Mouse (Mus musculus) right cerebral cortex, postnatal 14 days (tissue): Measurements from ENCODE around the gene Ctcfl.

Source experiments
- DNase-seq: peaks from one replicate; pipeline ENCODE4 v3.0.0; 2022

Ctcfl gene

DNA sequence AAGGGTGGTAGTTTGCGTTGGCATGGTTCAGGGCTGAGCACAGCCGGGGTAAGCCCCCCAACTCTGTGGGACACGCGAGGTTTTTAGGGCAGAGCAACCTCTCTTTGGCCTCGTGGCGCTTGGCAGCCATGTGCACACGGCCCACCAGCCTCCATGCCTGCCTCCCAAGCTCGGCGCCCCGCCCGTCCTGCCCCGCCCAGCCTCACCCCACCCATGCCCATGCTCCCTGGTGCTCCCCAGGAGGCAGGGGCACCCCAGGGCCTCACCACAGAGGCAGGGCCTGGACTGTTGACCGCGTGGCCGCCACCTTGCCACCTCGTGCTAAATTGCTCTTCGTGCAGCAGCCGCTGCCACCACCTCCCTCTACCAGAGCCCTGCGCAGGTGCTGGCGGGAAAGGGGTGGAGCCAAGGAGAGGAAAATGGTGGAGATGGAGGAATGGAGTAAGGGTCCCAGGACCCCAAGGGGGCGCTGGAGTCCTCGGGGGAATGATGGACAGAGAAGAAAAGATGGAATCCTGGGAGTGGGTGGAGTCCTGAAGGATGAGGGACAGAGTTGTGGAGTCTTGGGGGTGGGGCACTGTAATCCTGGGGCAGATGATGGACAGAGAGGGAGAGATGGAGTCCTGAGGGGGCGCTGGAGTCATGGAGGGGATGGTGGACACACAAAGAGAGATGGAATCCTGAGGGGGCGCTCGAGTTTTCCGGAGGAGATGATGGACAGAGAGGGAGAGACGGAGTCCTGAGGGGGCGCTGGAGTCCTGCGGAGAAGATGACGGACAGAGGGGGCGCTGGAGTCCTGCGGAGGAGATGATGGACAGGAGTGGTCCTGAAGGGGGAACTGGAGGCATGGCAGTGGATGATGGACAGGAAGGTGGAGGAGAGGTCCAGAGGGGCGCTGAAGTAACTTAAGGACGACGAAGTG lies at the start of gene Ctcfl:
Ctcfl (minus strand) TSS at position 503 of the 922 bp plus-strand sequence.
- DNase-seq: no peak

- DNase-seq: peak; percentile 5
Measured at GRCm38 (mm10) chr2:173168411-173168851, 49.1 kb upstream of the Ctcfl start.

DNA sequence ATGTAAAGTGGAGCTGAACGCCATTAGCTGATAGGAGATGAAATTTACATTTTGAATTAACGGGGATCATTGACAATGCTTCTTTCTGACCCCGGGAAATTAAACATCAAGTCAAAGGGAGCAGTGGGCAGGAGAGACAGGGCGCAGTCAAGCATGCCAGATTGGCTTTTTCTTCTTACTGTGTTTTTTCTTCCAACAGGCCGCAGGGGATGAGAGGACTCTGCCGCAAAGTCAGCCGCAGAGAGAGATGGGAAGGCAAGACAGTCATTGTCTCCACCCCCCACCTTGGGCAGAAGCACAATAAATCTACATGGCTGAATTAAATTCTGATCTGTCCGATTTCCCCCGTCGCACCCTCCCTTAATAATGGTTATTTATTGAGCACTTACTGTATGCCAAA lies 46.0 kb upstream of the Ctcfl start:
- no peak for DNase-seq

GRCm38 (mm10) chr2:173164946-173165345 lies 45.6 kb upstream of the Ctcfl start:
- no peak for DNase-seq

- DNase-seq: no peak
Measured at GRCm38 (mm10) chr2:173164358-173164757, 45.0 kb upstream of the Ctcfl start.

DNA sequence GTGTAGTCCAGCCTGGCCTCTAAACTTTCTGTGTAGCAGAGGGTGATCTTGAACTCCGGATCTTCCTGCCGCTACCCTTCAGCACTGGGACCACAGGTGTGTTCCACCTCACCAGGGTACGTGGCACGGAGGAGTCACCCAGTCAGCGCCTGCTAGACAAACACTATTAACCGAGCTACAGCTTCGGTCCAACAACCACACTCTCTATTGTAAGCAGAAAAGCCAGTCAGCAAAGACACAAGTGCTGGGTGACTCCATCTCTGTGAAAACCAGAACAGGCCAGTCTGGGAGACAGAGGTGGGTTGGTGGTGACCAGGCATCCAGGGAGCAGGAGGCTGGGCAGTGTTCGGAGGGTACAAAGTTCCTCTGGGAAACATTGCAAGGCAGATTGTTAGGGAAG lies 44.1 kb upstream of the Ctcfl start:
- no peak for DNase-seq

DNA sequence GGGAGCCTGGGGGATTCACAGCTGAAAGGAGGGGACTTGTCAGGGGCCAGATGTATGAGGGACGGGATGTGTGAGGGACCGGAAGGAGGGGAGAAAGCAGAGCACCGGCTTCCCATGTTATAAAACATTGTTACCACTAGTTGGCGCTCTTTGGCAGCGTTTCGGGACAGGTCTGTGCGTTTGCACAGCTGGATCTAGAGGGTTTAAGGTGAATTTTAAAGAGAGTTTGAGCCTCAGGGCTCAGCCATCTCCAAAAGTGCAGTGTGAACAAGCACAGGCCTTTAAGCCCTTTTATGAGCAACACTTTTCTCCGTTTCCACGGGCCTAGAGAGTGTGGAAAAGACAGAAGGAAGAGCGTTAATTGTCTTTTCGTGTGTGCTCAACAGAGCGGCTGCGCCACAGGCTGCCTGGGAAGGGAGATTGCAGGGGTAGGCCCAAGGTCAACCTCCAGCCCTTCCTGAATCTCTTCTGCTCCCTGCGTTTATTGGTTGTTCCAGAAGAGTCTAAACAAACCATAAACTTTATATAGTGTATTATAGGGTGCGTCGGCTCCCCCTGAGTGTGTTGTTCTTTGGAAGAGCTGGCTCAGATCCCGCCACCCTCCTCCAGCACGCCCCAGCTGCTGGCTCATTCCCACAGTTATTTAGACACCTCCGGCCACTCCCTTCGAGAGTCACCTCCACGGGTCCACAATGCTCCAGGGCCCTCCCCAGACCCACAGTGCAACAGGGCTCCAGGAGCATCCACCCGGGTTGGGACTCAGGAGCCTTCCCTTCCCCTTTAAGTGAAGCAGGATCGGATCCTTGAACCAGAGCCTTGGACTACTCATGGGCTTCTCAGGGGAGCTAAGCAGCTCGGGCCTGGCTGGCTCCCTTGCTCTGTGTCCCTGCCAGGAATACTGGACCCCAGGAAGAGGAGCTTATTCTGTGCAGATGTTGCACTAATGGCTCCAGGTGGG lies 40.3 kb upstream of the Ctcfl start:
- DNase-seq: no peak

GRCm38 (mm10) chr2:173158390-173159055 lies 39.2 kb upstream of the Ctcfl start:
- no peak for DNase-seq

GRCm38 (mm10) chr2:173157871-173158270 lies 38.5 kb upstream of the Ctcfl start:
- DNase-seq: no peak

DNA sequence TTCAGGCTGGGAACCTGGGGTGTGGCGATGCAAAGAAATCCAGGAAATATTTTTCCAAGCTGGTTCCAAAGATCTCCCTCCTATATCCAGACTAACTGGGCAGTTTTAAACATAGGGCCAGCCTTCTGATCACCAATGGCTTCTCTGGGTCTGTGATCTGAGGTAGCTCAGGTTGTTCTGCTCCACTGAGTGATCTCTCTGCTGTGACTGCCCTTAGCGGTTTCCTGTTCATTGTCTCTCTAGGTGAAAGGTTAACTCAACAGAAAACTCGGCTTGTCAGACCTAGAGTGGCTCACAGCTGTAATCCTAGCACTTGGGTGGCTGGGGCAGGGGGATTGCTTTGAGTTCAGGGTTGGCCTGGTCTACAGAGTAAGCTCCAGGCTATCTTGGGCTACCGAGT lies 38.1 kb upstream of the Ctcfl start:
- no peak for DNase-seq

- no peak for DNase-seq
Measured at GRCm38 (mm10) chr2:173156923-173157322, 37.6 kb upstream of the Ctcfl start.

- no peak for DNase-seq
Measured at GRCm38 (mm10) chr2:173155907-173156306, 36.6 kb upstream of the Ctcfl start.

DNA sequence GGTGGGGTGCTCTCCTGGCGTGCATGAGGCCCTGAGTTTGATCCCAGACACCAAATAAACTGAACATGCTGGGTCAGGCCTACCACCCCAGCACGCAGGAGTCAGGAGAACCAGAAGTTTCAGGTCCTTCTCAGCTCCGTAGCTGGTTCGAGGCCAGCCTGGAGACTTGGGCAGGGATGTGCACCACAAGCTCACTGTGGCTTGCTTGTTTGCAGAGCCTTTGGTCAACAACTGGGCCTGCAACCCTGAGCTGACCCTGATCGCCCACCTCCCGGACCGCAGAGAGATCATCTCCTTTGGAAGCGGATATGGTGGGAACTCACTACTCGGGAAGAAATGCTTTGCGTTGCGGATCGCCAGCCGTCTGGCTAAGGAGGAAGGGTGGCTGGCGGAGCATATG lies 35.6 kb upstream of the Ctcfl start:
- no peak for DNase-seq

DNA sequence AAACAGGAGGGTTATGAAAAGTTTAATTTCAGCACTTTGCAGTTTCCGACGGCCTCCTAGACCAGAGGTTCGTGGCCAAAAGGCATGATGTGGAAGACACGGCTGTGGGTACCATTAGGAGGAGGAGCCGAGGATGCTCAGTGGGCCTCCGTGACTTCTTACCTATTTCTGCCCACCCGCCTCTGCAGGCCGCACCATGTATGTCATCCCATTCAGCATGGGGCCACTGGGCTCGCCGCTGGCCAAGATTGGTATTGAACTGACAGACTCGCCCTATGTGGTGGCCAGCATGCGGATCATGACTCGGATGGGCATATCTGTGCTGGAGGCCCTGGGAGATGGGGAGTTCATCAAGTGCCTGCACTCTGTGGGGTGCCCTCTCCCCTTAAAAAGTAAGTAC lies 35.2 kb upstream of the Ctcfl start:
- no peak for DNase-seq

- DNase-seq: no peak
Measured at GRCm38 (mm10) chr2:173153266-173153665, 33.9 kb upstream of the Ctcfl start.

DNA sequence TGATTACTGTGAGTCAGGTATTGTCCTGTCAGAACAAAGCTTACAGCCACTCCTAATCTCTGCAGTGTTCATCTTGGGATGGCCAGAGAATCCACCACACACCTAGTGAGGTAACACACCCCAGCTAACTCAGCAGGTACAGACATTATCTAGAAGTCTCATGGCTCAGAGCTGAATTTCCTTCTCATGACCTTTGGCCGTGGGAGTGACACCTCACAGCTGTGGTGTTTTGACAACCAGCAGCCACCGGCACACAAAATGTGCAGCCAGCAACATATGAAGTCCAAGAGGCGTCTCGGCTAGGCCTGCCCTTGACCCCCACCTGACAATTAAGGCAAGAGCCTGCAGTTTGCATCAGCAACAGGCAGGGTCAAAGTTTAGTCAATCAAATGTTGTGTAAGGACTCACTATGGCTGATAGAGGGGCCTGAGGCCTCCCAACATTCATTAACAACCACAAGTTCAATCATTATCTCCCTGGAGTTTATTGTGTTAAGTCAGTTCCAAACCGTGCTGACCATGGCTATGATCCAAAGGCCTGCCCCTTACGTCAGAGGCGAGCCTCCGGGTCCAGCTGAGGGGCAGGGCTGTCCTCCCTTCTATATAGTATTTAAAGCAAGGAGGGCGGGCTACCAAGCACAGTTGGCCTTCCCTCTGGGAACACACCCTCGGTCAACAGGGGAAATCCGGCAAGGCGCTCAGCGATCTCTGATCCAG lies 33.3 kb upstream of the Ctcfl start, which contains the start of gene Pck1:
Pck1 (plus strand) TSS at position 613 of the 716 bp plus-strand sequence.
- DNase-seq: no peak

DNA sequence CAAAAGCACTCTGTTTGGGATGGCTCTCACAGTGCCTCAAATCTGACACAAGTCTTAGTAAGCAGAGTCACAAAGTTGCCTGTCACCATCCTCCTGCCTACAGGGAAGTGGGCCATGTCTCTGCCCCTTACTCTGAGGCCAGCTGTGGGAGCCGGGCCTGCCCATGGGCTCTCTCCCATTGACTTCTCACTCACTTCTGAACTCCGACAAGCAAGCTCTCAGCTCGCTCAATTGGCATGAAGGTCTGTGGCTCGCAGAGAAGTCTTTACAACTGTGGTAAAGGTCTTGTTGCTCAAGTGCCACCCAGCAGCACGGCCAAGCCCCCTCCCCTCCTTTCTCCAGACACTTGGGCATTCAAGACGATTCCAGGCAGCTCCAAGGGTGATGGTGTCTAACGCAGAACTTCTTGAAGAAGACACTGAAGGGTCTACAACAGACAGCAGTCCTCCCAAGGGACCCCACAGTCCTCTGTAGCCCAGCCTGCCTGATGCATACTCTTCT lies 32.5 kb upstream of the Ctcfl start:
- no peak for DNase-seq

GRCm38 (mm10) chr2:173151352-173151751 lies 32.0 kb upstream of the Ctcfl start:
- no peak for DNase-seq

DNA sequence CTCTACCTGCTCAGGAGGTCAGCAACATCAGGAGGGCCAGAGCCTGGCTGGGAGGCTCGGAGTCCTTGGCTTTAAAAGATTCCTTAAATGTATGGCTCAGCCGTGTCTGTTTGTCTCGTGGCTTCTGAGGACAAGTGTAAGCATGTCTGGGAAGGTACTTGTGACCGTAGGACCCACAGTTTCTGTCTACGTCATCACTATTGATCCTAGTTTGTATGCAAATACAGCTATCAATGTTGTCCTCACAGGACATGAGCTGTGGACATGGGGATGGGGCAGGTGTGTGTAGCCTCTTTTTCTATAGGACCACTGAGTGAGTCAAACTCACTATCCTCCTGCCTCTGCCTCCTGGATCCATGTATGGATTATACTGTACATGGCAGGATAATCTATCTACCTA lies 28.7 kb upstream of the Ctcfl start:
- DNase-seq: no peak

DNA sequence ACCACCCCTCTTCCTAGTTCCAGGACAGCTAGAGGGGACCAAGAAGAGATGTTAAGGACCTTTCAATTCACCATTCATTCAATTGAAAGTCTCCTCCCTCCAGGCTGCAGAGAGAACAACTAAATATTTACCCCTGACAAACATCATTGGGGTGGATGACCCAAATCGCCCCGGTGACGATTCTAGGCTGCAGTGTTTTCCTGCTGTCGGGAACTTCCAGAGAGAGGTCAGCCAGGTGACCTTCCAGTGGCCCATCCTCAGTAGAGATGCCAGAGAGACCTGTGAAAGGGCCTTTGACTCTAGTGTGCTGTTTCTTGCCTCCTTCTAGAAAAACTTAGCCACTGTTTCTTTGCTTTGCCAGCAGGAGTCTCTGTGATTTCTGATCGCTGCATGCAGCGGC lies 27.4 kb upstream of the Ctcfl start:
- DNase-seq: no peak

DNA sequence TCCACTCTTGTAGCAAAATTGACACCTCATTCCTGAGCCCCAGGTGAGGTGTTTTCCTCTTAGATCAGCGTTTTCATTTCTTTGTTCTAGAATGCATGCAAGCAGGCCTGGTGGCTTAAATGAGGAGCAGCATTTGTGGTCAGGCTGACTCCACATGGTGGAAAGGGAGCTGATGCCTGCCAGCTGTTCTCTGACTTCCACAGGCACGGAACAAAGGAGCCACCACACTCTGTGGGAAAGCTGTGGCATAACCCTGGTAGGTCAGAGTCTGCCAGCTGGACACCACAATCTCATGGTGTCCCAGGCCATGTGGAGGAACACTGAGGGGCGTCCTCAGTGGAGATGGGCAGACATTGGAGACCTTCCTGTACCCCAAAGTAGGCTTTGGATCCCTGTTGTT lies 26.5 kb upstream of the Ctcfl start:
- no peak for DNase-seq

GRCm38 (mm10) chr2:173143611-173144010 lies 24.3 kb upstream of the Ctcfl start:
- DNase-seq: no peak
